Mouse (Mus musculus): Measurements from ENCODE around the gene Cltc. TPM values are rescaled to one million over a fixed set of nuclear protein-coding genes. Genes with fewer than 3 reads are reported as not detected.

Cltc gene
- total RNA-seq, 2 experiments from 2014 or later = 537 to 538 TPM

DNA sequence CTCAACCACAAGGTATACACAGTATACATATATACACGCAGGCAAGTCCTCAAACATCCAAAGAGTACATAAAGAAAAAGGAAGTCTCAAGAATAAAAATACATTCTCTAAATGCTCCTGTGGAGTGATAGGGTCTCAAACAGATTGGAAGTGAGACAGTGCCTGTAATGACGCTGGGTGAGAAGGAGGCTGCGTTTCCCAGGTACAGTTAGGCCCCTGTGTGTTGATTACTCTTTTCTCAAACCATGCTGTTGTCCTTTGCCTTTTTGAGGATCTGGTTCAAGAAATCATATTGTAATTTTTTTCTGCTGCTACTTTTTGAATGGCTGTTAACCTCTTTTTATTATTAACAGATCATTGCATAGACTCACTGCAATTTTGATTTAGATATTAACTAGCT lies 67.0 kb downstream of the Cltc start:
- no peak for DNase-seq (ENCODE audit: low spot score in 2 of 2)

GRCm38 (mm10) chr11:86685366-86685765 lies 72.0 kb downstream of the Cltc start:
- intact Hi-C loops (cut with DNase I) = no loop called here

More for the DNA sequence above, 67.0 kb downstream of the Cltc start:
- intact Hi-C loops (cut with DNase I) = no loop called here

GRCm38 (mm10) chr11:86684126-86685012 lies 73.0 kb downstream of the Cltc start:
- intact Hi-C loops (cut with DNase I) = no loop called here
- DNase-seq (ENCODE audit: low spot score in 2 of 2) = no peak

More at GRCm38 (mm10) chr11:86685366-86685765, 72.0 kb downstream of the Cltc start:
- DNase-seq (ENCODE audit: low spot score in 2 of 2) = no peak

DNA sequence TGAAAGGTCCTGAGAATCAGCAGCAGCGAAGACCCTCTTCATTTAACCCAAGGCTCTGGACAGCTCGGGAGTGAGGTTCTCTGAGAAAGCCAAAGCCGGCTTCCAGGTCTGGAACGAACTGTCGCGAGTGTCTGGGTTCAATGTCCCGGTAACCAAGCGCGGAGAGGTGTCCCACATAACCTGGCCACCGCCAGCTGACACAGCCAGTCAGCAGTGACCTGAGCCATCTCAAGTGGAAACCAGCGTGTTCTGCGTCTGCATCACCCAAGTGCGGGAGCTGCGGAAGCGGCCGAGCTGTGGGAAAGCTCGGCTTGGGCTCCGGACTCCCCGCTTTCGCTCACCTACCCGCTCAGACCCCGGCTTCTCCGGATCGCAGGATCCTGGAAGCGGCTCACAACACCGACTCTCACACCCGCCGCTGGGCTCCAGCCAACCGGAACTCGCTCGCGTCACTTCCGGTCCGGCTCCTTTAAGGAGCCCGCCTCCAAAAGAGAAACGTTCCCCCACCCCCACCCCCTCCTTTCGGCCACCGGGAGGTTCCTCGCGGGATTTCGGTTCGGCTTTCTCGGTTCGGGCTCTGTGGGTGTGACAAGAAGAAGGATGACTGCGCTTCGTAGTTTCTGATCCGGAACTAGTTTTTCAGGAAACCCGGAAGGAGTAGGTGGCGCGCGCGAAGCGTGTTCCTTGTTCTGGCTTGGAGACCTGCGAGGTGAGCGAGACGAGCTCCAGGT lies 73.8 kb downstream of the Cltc start, which contains the start of the genes Vmp1 and Ptrh2:
Gene Vmp1 (minus strand): TSS at position 442 of the 731 bp plus-strand sequence.
Gene Ptrh2 (plus strand): TSS at position 591 of the 731 bp plus-strand sequence.
- intact Hi-C loops (cut with DNase I) = no loop called here
- peak; percentile 93 to 97 for DNase-seq (ENCODE audit: low spot score in 2 of 2)

DNA sequence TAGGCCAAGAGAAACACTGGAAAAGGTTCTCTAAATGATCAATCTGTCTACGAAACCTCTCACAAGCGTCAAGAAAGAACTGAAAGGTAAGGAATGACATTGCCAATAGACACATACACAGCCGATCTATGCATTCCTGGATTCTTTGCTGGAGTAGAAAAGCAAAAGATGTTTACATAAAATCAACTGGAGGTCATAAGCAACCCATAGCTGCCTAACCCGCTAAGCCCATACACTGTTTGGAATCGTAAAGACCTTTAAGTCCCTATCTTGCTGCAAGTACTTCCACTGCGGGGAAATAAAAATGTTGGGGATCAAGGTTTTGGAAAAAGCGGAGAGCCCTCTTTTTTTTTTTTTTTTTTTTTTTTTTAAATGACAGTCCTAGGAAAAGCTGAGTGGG lies 74.5 kb downstream of the Cltc start:
- DNase-seq (ENCODE audit: low spot score in 2 of 2) = no peak
- intact Hi-C loops (cut with DNase I) = no loop called here

- intact Hi-C loops (cut with DNase I) = no loop called here
- no peak for DNase-seq (ENCODE audit: low spot score in 2 of 2)
These were observed 75.9 kb downstream of the Cltc start for GRCm38 (mm10) chr11:86681423-86681822.

- intact Hi-C loops (cut with DNase I) = no loop called here
- DNase-seq (ENCODE audit: low spot score in 2 of 2) = no peak
These were observed 76.6 kb downstream of the Cltc start for GRCm38 (mm10) chr11:86680729-86681128.

GRCm38 (mm10) chr11:86678957-86679356 lies 78.4 kb downstream of the Cltc start:
- no peak for DNase-seq (ENCODE audit: low spot score in 2 of 2)
- intact Hi-C loops (cut with DNase I) = no loop called here

GRCm38 (mm10) chr11:86675520-86675919 lies 81.8 kb downstream of the Cltc start:
- intact Hi-C loops (cut with DNase I) = no loop called here
- no peak for DNase-seq (ENCODE audit: low spot score in 2 of 2)

DNA sequence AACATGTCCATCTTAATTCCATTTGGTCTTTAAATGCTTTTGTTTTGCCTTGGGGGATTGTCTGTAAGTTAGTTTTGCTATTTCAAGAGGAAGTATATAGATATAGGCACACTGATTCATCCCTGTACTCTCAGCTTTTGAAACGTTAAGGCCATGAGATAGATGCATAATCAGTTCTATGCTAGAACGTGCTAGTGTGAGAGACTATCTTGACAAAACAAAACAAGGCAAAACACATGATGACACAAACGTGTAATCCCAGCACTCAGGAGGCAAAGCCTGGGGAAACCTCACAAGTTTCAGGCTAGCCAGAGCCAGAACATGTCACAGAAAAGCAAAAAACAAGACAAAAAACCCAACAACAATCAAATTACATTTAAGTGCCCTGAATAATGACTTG lies 84.6 kb downstream of the Cltc start:
- intact Hi-C loops (cut with DNase I) = no loop called here
- peak in 1 of 2 experiments; percentile 30 for DNase-seq (ENCODE audit: low spot score in 2 of 2)

- DNase-seq (ENCODE audit: low spot score in 2 of 2) = peak; percentile 32 to 82
- intact Hi-C loops (cut with DNase I) = no loop called here
These were observed 86.2 kb downstream of the Cltc start for GRCm38 (mm10) chr11:86671041-86671675.

GRCm38 (mm10) chr11:86668169-86668568 lies 89.2 kb downstream of the Cltc start:
- intact Hi-C loops (cut with DNase I) = no loop called here
- DNase-seq (ENCODE audit: low spot score in 2 of 2) = no peak

- no peak for DNase-seq (ENCODE audit: low spot score in 2 of 2)
- intact Hi-C loops (cut with DNase I) = no loop called here
These were observed 89.8 kb downstream of the Cltc start for GRCm38 (mm10) chr11:86667553-86667952.

- peak in 1 of 2 experiments; percentile 37 for DNase-seq (ENCODE audit: low spot score in 2 of 2)
- intact Hi-C loops (cut with DNase I) = no loop called here
These were observed 93.0 kb downstream of the Cltc start for GRCm38 (mm10) chr11:86664406-86664805.

- no peak for DNase-seq (ENCODE audit: low spot score in 2 of 2)
- intact Hi-C loops (cut with DNase I) = no loop called here
These were observed 93.4 kb downstream of the Cltc start for GRCm38 (mm10) chr11:86663977-86664376.

- intact Hi-C loops (cut with DNase I) = no loop called here
- no peak for DNase-seq (ENCODE audit: low spot score in 2 of 2)
These were observed 94.1 kb downstream of the Cltc start for GRCm38 (mm10) chr11:86662986-86663895.

- no peak for DNase-seq (ENCODE audit: low spot score in 2 of 2)
- intact Hi-C loops (cut with DNase I) = no loop called here
These were observed 99.5 kb downstream of the Cltc start for GRCm38 (mm10) chr11:86657863-86658262.

- no peak for DNase-seq (ENCODE audit: low spot score in 2 of 2)
- intact Hi-C loops (cut with DNase I) = no loop called here
These were observed 100.4 kb downstream of the Cltc start for GRCm38 (mm10) chr11:86656849-86657567.

Data from left cerebral cortex, postnatal 14 days (tissue).